Mouse (Mus musculus): Measurements from ENCODE around the gene Ifngr2.

Gene Ifngr2

GRCm38 (mm10) chr16:91611248-91611647 is 64.4 kb downstream of the Ifngr2 start:
- no peak for DNase-seq

- no peak for DNase-seq
These were observed 65.7 kb downstream of the Ifngr2 start for GRCm38 (mm10) chr16:91612525-91612924.

DNA sequence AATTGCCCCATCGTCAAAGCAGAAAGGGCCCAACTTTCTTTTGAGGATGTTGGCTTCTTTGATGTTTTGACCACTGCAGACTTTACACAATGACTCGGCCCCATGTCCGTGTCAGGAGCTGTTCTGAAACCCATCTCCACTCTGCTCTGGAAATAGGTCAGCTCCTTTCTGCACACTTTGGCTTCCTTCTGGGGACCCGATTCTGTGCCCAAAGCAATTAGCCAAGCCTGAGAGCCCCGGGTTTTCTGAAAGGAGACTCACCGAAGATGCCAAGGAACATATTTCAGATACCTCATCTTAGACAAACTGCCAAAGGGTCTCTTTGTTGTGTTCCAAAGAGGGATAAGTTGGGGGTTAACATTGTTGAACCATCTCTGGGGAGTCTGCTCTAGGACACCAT is 67.7 kb downstream of the Ifngr2 start:
- no peak for DNase-seq
